Mouse (Mus musculus) CD4-positive helper T cell, adult 2 months (primary cell): ENCODE data around the gene Gm10203.
A peak's percentile ranks its signal among the peaks of the same experiment; 100 is the strongest.
"Not testable (repeated sequence)": the region's sequence is repeated elsewhere in the genome, so short reads cannot be mapped to it uniquely, and the experiment has no call there.

Source experiments
- DNase-seq: peaks from one replicate; pipeline ENCODE4 v3.0.0-alpha.2; 2012; ENCODE audit warnings: low read depth, missing footprints, low spot score

The Gm10203 gene

DNA sequence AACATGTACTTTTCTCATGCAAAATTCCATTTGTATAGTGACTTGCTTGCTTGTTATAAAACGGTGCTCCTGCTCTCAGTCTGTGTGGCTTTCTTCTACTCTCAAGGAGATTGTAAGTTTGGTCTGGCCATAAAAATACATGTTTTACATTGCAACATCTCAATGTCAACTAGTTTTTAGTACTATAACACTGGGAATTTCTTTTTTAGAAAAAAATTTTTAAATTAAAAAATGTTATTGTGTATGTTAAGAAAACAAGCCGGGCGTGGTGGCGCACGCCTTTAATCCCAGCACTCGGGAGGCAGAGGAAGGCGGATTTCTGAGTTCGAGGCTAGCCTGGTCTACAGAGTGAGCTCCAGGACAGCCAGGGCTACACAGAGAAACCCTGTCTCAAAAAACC is at the start of gene Gm10203:
TSS of gene Gm10203 (plus strand) at position 301 of the 400 bp plus-strand sequence.
- not testable (repeated sequence) for DNase-seq

DNA sequence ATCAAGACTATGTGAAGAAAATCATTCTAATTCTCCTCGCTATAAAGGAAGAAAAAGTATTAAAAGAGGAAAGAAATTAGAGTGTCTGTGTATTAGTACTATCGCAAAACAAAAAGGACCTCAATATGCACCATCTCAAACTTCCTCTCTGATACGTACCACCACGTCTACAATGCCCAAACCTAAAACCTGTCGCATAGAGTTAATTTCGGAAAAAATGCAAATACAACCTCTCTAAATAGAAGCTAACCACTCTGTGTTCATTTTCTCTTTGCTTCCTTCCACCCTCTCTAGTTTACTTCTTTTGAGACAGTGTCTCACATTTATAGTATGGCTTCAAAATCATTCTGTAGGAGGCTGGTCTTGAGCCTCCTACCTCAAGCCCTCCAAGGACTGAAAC is 37.6 kb upstream of the Gm10203 start:
- no peak for DNase-seq

GRCm38 (mm10) chr6:149093465-149093864 is 36.5 kb upstream of the Gm10203 start:
- no peak for DNase-seq

DNA sequence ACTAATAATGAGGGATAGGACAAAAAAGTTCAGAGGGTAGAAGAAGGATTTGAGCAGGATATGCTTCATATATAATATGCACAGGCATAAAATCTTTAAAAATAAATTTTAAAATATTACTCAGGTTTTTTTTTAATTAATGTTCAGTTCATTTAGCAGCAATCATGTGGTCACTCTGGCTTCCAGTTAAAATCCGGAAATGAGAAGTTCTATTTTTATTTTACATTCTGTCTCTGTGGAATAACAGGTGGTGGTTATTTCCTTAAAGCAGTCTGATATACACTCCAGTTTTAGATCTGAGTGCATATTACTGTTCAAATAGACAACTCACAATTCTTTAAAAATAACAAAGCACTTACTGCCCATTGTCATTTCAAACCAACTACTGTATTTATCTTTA is 35.4 kb upstream of the Gm10203 start:
- no peak for DNase-seq

- no peak for DNase-seq
Measured at GRCm38 (mm10) chr6:149095389-149095788, 34.6 kb upstream of the Gm10203 start.

- no peak for DNase-seq
Measured at GRCm38 (mm10) chr6:149096233-149096632, 33.7 kb upstream of the Gm10203 start.

DNA sequence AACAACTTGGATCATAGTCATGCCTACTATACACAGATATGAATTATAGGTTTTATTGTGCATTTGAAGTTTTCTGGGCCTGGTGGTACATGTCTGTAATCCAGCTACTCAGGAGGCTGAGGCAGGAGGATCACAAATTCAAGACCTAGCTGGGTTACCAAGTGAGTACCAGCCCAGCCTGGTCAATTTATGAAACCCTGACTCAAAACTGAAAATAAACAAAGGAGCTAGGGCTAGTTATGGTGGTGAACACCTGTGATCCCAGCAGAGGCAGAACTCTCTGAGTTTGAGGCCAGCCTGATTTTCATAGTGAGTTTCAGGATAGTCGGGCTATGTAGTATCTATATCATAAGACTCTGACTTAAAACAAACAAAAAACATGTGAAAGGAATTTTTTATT is 32.7 kb upstream of the Gm10203 start:
- DNase-seq = no peak

DNA sequence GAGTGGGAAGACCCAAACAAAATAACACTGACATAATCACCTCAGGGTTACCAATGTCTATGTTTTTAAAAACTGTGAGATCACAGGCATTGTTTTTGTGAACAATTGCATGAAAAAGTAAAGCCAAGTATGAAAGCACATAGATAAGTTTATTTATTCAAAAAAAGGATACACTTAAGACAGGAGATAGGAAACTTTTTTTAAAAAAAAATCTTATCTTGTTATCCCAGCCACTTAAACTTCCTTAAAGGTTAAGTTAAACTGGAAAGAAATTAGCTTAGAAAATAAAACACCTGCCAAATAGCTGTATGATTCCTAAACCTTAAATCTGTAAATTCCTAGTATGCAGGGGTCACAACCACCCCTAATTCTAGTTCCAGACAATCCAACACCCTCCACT is 31.0 kb upstream of the Gm10203 start:
- no peak for DNase-seq

- no peak for DNase-seq
Measured at GRCm38 (mm10) chr6:149100174-149101075, 29.5 kb upstream of the Gm10203 start.

- DNase-seq = peak; percentile 17
Measured at GRCm38 (mm10) chr6:149101076-149101942, 28.7 kb upstream of the Gm10203 start, which contains the start of gene Dennd5b. Dennd5b (minus strand) TSS chr6:149101680.

DNA sequence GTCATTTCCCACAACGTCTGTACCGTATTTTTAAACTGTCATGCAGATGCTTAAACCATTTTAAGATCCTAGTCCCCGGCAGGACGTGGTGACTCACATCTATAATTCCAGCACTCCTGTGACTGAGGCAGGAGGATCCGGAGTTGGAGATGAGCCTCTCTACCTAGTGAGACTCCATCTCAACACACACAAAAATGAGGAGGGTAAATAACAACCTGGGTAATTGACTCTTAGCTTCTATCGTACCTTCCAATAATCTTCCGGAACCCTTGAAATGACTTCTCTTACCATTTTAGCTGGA is 28.1 kb upstream of the Gm10203 start:
- no peak for DNase-seq

- DNase-seq = no peak
Measured at GRCm38 (mm10) chr6:149103451-149103850, 26.5 kb upstream of the Gm10203 start.

GRCm38 (mm10) chr6:149107615-149108014 is 22.4 kb upstream of the Gm10203 start:
- no peak for DNase-seq

DNA sequence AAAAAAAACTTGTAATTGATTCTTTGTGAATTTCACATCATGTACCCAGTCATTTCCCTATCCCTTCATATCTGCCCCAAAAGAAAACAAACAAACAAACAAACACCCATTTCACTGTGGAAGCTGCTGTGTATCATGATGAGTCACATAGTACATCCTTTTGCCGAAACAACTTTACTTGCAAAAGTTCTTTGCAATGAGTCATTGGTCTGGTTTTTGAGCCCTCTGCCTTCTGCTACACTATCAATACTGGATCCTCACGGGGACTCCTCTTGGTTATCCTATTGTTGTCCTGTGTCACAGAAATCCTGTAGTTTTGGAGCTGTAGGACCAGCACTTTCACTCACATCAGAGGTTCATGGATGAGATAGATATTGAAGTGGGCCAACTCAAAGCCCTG is 21.1 kb upstream of the Gm10203 start:
- no peak for DNase-seq

GRCm38 (mm10) chr6:149116992-149117391 is 13.0 kb upstream of the Gm10203 start:
- DNase-seq = no peak

- no peak for DNase-seq
Measured at GRCm38 (mm10) chr6:149118935-149119334, 11.0 kb upstream of the Gm10203 start.

GRCm38 (mm10) chr6:149119853-149120252 is 10.1 kb upstream of the Gm10203 start:
- DNase-seq = peak; percentile 49

DNA sequence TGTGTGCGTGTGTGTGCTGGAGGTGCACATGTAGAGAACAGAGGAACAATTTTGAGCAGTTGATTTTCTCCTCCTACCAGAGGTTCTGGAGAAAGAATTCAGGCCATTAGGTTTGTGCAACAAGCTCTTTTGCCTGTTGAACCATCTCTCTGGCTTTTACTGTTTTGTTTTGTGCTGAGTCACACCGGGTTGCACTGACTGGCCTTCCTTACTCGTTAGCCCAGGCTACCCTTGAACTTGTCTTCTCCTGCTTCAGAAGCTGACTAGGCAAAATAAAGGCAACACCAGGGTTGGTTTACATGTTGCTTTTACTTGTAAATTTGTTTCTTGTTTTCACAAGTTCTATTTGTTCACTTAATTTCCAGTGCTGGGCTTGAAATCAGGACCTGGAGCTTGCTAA is 6.9 kb upstream of the Gm10203 start:
- DNase-seq = no peak

DNA sequence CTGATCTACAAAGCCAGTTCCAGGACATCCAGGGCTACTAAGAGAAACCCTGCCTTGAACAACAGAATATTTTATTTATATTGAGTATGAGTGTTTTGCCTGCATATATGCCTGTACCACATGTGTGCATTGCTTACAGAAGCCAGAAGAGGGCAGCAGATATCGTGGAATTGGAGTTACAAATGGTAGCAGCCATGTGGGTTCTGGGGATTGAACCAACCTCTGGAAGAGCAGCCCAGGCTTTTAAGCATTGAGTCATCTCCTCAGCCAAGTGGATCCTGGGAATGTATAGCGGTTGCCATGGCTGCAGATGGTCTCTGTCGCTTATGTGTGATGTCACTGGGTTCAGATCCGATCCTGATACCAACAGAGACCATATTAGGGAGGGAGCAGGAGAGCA is 3.3 kb upstream of the Gm10203 start:
- peak; percentile 50 for DNase-seq

DNA sequence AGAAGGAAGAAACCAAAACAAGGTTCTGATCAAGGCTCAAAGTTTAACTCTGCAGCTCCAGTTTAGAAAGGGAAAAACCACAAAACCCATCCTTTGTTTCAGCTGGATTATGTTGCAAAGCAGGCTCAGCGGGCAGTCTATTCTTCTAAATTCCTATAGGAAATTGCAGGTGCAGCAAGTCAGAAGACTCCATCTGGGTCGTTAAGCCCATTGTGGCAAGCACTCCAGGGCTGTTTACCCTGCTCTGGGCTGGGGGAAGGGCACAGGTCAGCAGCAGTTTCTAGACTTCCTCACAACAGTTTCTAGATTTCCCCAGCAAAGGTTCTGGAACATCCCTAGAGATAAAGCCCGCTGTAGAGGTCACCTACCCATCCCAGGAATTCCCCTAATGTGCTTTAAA is 1.1 kb downstream of the Gm10203 start:
- DNase-seq = no peak

GRCm38 (mm10) chr6:149132311-149133077 is 2.5 kb downstream of the Gm10203 start:
- peak; percentile 79 for DNase-seq
